Comparison of ENCODE assay signal across 8 mouse cellular contexts in the genomic region with DNA sequence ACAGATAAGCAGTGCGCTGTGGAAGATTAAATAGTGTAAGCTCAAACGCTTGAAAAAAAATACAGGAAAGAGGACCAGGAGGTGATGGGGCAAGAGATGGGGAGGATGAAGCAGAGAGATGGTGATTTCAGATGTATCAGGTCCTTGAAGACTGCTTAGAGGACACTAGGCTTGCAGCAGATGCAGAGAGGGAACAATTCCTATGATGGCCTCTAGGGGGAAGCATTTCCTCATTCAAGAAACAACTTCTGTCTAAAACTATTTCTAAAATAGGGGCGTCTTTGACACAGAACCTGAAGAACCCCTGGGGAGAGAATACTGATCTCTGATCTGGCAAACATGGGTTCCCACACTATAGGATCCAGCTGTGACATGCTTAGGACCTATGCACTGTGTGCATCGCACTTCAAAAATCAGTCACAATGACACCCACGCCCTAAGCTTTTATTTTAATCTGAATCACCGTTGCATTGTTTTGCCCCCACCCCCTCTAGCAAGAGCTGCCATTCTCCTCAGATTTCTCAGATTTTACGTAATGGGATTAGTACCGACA. TPM values are rescaled to one million over a fixed set of nuclear protein-coding genes. Genes with fewer than 3 reads are reported as not detected.
DNase-seq lines count a peak whose midpoint lies in the region; ATAC-seq and TF ChIP-seq lines count a peak whose summit lies in the region.

No protein-coding gene starts in this region.

- no peak for TF ChIP-seq CTCF in thymus, adult 2 months (IDR thresholded peaks at IDR 0.05; ENCODE audit: borderline replicate concordance, control insufficient read depth, extremely low read depth, insufficient read depth, low read length, poor library complexity)

- no peaks in the 10 kb centered on the region for H3K27me3 ChIP-seq in thymus, adult 2 months (ENCODE audit: control insufficient read depth, insufficient read depth, low read length)
- H3K27me3 ChIP-seq in forebrain, embryonic 10.5 days (ENCODE audit: poor library complexity, severe bottlenecking), result peaks cover 7% of the 10 kb centered on the region; the same call in 1 of the 2 replicates
- no peaks in the 10 kb centered on the region for H3K27me3 ChIP-seq in kidney, embryonic 14.5 days (ENCODE audit: control insufficient read depth, insufficient read depth, low read length)

- H3K4me2 ChIP-seq in kidney, embryonic 14.5 days (replicated peaks; ENCODE audit: low read depth, low read length), result no peak overlapping the region

- H3K4me3 ChIP-seq in thymus, adult 2 months (ENCODE audit: control insufficient read depth, insufficient read depth, low read length), result no peak overlapping the region
- no peak overlapping the region for H3K4me3 ChIP-seq in forebrain, embryonic 10.5 days
- no peak overlapping the region for H3K4me3 ChIP-seq in kidney, embryonic 14.5 days (ENCODE audit: low read length)

- H3K4me1 ChIP-seq in thymus, adult 2 months (replicated peaks; ENCODE audit: control insufficient read depth, insufficient read depth, low read length), result 0 out of 2 replicates have a peak, but pooled peaks cover 3% of the 10 kb centered on the region
- H3K4me1 ChIP-seq in forebrain, embryonic 10.5 days, result peaks cover 14% of the 10 kb centered on the region
- H3K4me1 ChIP-seq in kidney, embryonic 14.5 days (ENCODE audit: control insufficient read depth, insufficient read depth, low read length), result no peaks in the 10 kb centered on the region

- no peaks in the 10 kb centered on the region for H3K36me3 ChIP-seq in thymus, adult 2 months (ENCODE audit: control insufficient read depth, insufficient read depth, low read length)
- H3K36me3 ChIP-seq in forebrain, embryonic 10.5 days (replicated peaks), result no peaks in the 10 kb centered on the region
- no peaks in the 10 kb centered on the region for H3K36me3 ChIP-seq in kidney, embryonic 14.5 days (ENCODE audit: control insufficient read depth, insufficient read depth, low read length)

- peak; percentile 35 for DNase-seq in adrenal gland, adult 2 months
- DNase-seq in adrenal gland, adult 8-10 months, result no peak
- DNase-seq in thymus, adult 2 months, result peak; percentile 74
- DNase-seq in thymus, adult 18-20 months, result no peak
- DNase-seq in forebrain, embryonic 10.5 days (ENCODE audit: extremely low spot score, low spot score), result peak; percentile 47
- DNase-seq in lung, postnatal 25 days (ENCODE audit: low spot score), result peak; percentile 52
- DNase-seq in right cerebral cortex, postnatal 4 days, result peak; percentile 37

- no peaks in the 10 kb centered on the region for H3K9me3 ChIP-seq in forebrain, embryonic 10.5 days
- H3K9me3 ChIP-seq in kidney, embryonic 14.5 days (ENCODE audit: control insufficient read depth, low read length), result no peaks in the 10 kb centered on the region

- H3K27ac ChIP-seq in thymus, adult 2 months (ENCODE audit: control insufficient read depth, insufficient read depth, low read length), result no peak overlapping the region
- H3K27ac ChIP-seq in forebrain, embryonic 10.5 days, result no peak overlapping the region
- no peak overlapping the region for H3K27ac ChIP-seq in kidney, embryonic 14.5 days (ENCODE audit: low read depth, low read length)

- peak; percentile 43; the same call in 1 of the 2 replicates for ATAC-seq in kidney, embryonic 14.5 days (ENCODE audit: low FRiP score, low TSS enrichment)

- H3K9ac ChIP-seq in kidney, embryonic 14.5 days (ENCODE audit: low read depth, low read length), result no peak overlapping the region

- no peak for TF ChIP-seq POLR2A in thymus, adult 2 months (IDR thresholded peaks at IDR 0.05; ENCODE audit: control insufficient read depth, extremely low read depth, insufficient read depth, low read length, poor library complexity)

- 38% methylated on average over 8 of the region's 8 CpGs for WGBS in thymus, adult 2 months
- 30% methylated on average over 8 of the region's 8 CpGs for WGBS in forebrain, embryonic 10.5 days
- 32% methylated on average over 8 of the region's 8 CpGs for whole genome bisulfite sequencing in kidney, embryonic 14.5 days

RNA-seq across cellular contexts. Expression of a gene that starts 10.5 kb away (rescaled TPM):
- total RNA-seq in adrenal gland, adult 2 months (2021), result 1 to 10 TPM in 1 of 2 experiments, under 1 TPM in 1; 0.89 to 1.6 TPM
- polyA plus RNA-seq in adrenal gland, adult 2 months (2012; rRNA removed), result 0.15 and 0.30 TPM in 2 replicates
- 1 to 10 TPM; 1.5 to 3.7 (median 2.8) TPM for total RNA-seq in adrenal gland, adult 8-10 months (2022)
- polyA plus RNA-seq in thymus, adult 2 months (2012; rRNA removed), result 51.8 and 59.6 TPM in 2 replicates
- 3.2 and 3.7 TPM in 2 replicates for polyA plus RNA-seq in forebrain, embryonic 10.5 days (2016; fragmentation: Nextera tagmentation; extraction: Ambion mirVana)
- polyA plus RNA-seq in kidney, embryonic 14.5 days (2014; fragmentation: Nextera tagmentation; extraction: Ambion mirVana), result 2.6 and 4.6 TPM in 2 replicates

Comparison
In these comparisons a context has a peak if more than half of its experiments do, and no peak if none do; other contexts are left out.
1. DNase-seq: peak in adrenal gland, adult 2 months (single experiment), thymus, adult 2 months (single experiment), forebrain, embryonic 10.5 days (single experiment), lung, postnatal 25 days (single experiment) and right cerebral cortex, postnatal 4 days (single experiment); none in adrenal gland, adult 8-10 months (single experiment) and thymus, adult 18-20 months (0 of 2).